Mouse (Mus musculus) erythroblast, adult 5-6 weeks (primary cell): ENCODE results near the gene Nat8f6. TPM values are rescaled to one million over a fixed set of nuclear protein-coding genes. Genes with fewer than 3 reads are reported as not detected.

ENCODE experiments used
- total RNA-seq, 2 experiments: library from RNA; stranded (forward) in 1 of 2; stranded (reverse) in 1 of 2; fragments of 150-400 nt in 1 of 2; fragments of 200-764, 138-1000 nt in 1 of 2; gene quantifications; 2 replicates each; pipeline versions ENCODE4 v1.2.3 to v1.2.4; 2015 to 2017; ENCODE audit warnings: low replicate concordance in 2 of 2

Gene Nat8f6
- total RNA-seq, 2 experiments from 2014 or later, result not detected

Other genes with a start within 250 kb of the Nat8f6 start
- gene Alms1, start 233.4 kb downstream of the Nat8f6 start, total RNA-seq (2015; ENCODE audit: low replicate concordance), result 14.8 and 22.4 TPM in 2 replicates
- 22.8 and 24.5 TPM in 2 replicates for gene Alms1, start 233.4 kb downstream of the Nat8f6 start, total RNA-seq (2017; ENCODE audit: low replicate concordance)
- not detected in 2 replicates for gene Nat8f7, start 107.7 kb downstream of the Nat8f6 start, total RNA-seq (2015; ENCODE audit: low replicate concordance)
- not detected in 2 replicates for gene Nat8f7, start 107.7 kb downstream of the Nat8f6 start, total RNA-seq (2017; ENCODE audit: low replicate concordance)
- not detected in 2 replicates for gene Nat8f3, start 55.2 kb downstream of the Nat8f6 start, total RNA-seq (2015; ENCODE audit: low replicate concordance)
- not detected in 2 replicates for gene Nat8f3, start 55.2 kb downstream of the Nat8f6 start, total RNA-seq (2017; ENCODE audit: low replicate concordance)
- not detected in 2 replicates for gene Nat8f5, start within 50 bp of the Nat8f6 start, total RNA-seq (2015; ENCODE audit: low replicate concordance)
- not detected in 2 replicates for gene Nat8f5, start within 50 bp of the Nat8f6 start, total RNA-seq (2017; ENCODE audit: low replicate concordance)
- not detected in 2 replicates for gene Nat8, start 11.1 kb upstream of the Nat8f6 start, total RNA-seq (2015; ENCODE audit: low replicate concordance)
- gene Nat8, start 11.1 kb upstream of the Nat8f6 start, total RNA-seq (2017; ENCODE audit: low replicate concordance), result not detected in 2 replicates
- gene Nat8f2, start 48.2 kb upstream of the Nat8f6 start, total RNA-seq (2015; ENCODE audit: low replicate concordance), result not detected in 2 replicates
- not detected in 2 replicates for gene Nat8f2, start 48.2 kb upstream of the Nat8f6 start, total RNA-seq (2017; ENCODE audit: low replicate concordance)
- not detected in 2 replicates for gene Nat8f4, start 83.9 kb upstream of the Nat8f6 start, total RNA-seq (2015; ENCODE audit: low replicate concordance)
- 0.56 TPM in 1 of 2 replicates, not detected in the other for gene Nat8f4, start 83.9 kb upstream of the Nat8f6 start, total RNA-seq (2017; ENCODE audit: low replicate concordance)
- 7.3 and 10.4 TPM in 2 replicates for gene Tprkb, start 90.9 kb upstream of the Nat8f6 start, total RNA-seq (2015; ENCODE audit: low replicate concordance)
- gene Tprkb, start 90.9 kb upstream of the Nat8f6 start, total RNA-seq (2017; ENCODE audit: low replicate concordance), result 4.3 and 11.9 TPM in 2 replicates
- gene Nat8f1, start 94.7 kb upstream of the Nat8f6 start, total RNA-seq (2015; ENCODE audit: low replicate concordance), result not detected in 2 replicates
- 0.42 and 4.8 TPM in 2 replicates for gene Nat8f1, start 94.7 kb upstream of the Nat8f6 start, total RNA-seq (2017; ENCODE audit: low replicate concordance)
- gene Dusp11, start 140.7 kb upstream of the Nat8f6 start, total RNA-seq (2015; ENCODE audit: low replicate concordance), result 64.8 and 77.0 TPM in 2 replicates
- gene Dusp11, start 140.7 kb upstream of the Nat8f6 start, total RNA-seq (2017; ENCODE audit: low replicate concordance), result 34.7 and 35.2 TPM in 2 replicates
- not detected in 2 replicates for gene Figla, start 195.2 kb upstream of the Nat8f6 start, total RNA-seq (2015; ENCODE audit: low replicate concordance)
- gene Figla, start 195.2 kb upstream of the Nat8f6 start, total RNA-seq (2017; ENCODE audit: low replicate concordance), result not detected in 2 replicates
- 126 and 151 TPM in 2 replicates for gene Add2, start 207.7 kb upstream of the Nat8f6 start, total RNA-seq (2015; ENCODE audit: low replicate concordance)
- 256 and 310 TPM in 2 replicates for gene Add2, start 207.7 kb upstream of the Nat8f6 start, total RNA-seq (2017; ENCODE audit: low replicate concordance)